Mouse (Mus musculus) brain, embryonic 14.5 days (tissue): ENCODE data around the gene Wdr90.

Experiments used
- CTCF ChIP-seq: fragments of 200-500 bp; IDR thresholded peaks from 2 replicates; pipeline ENCODE4 v1.5.1; 2012; ENCODE audit warnings: inconsistent platforms, mild to moderate bottlenecking, moderate library complexity, borderline replicate concordance; ENCODE audit not compliant: insufficient read depth, insufficient read length; ENCODE audit errors: extremely low read depth
- POLR2A ChIP-seq: fragments of 200-500 bp; IDR thresholded peaks from 2 replicates; pipeline ENCODE4 v1.6.1; 2012; ENCODE audit warnings: mild to moderate bottlenecking, inconsistent platforms, borderline replicate concordance; ENCODE audit not compliant: poor library complexity, insufficient read depth, insufficient read length, severe bottlenecking; ENCODE audit errors: extremely low read depth

DNA sequence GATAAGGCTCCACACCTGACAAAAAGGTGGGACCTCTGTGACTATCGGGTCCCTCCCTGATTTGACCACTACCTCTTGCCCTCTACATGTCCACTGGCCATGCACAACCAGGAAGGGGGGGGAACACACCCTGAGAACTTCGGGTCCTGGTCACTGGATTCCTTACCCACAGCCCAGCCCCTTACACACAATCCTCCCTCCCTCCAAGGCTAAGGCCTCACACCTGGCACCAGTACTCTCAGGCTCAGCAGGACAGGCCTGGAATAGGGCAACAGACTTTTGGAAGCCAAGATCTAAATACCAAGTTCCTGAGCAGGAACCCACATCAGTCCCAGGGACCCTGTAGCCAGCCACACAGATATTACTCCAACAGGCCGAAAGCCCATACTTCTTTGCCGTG, 22.4 kb downstream of the Wdr90 start:
- TF ChIP-seq POLR2A (no peak), CTCF (no peak)
